Mouse (Mus musculus): ENCODE results near the gene Gm3045. TPM values are rescaled to one million over a fixed set of nuclear protein-coding genes. Genes with fewer than 3 reads are reported as not detected.
A peak's percentile ranks its signal among the peaks of the same experiment; 100 is the strongest.

Gm3045 gene
- polyA plus RNA-seq, 1 experiment from 2014 or later = not detected

DNA sequence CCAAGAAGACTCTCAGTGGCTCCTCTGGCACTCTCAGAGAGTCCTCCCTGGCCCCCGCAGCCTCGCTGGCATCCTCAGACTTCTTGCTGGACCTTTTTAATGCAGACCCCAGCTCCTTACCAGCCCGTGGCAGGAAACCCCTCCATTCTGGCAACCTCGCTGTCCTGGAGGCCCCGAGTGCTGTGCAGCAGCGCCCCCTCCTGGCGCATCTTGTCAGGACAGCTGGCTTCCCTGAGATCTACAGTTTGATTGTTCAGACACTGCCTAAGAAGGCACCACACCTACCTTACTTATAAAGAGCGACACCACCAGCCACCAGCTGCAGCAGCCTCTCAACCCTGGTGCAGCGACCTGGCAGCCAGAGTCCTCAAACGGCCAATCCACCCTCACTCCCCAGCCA is 7.1 kb downstream of the Gm3045 start:
- no peak for ATAC-seq
- Histone ChIP-seq H3K27ac (ENCODE audit: low read length) (no peak overlapping the region), H3K36me3 (ENCODE audit: control insufficient read depth, insufficient read depth, low read length) (no peaks in the 10 kb centered on the region), H3K9me3 (replicated peaks; ENCODE audit: control insufficient read depth, low read length, poor library complexity, severe bottlenecking) (no peaks in the 10 kb centered on the region), H3K4me2 (ENCODE audit: low read length) (no peak overlapping the region), H3K4me1 (ENCODE audit: control insufficient read depth, insufficient read depth, low read length) (peaks cover 6% of the 10 kb centered on the region), H3K27me3 (ENCODE audit: control insufficient read depth, insufficient read depth, low read depth, low read length) (peaks cover 22% of the 10 kb centered on the region), H3K4me3 (ENCODE audit: low read depth, low read length) (no peak overlapping the region), H3K9ac (ENCODE audit: low read depth, low read length) (no peak overlapping the region)
- 6% methylated on average over 10 of the region's 10 CpGs for WGBS

DNA sequence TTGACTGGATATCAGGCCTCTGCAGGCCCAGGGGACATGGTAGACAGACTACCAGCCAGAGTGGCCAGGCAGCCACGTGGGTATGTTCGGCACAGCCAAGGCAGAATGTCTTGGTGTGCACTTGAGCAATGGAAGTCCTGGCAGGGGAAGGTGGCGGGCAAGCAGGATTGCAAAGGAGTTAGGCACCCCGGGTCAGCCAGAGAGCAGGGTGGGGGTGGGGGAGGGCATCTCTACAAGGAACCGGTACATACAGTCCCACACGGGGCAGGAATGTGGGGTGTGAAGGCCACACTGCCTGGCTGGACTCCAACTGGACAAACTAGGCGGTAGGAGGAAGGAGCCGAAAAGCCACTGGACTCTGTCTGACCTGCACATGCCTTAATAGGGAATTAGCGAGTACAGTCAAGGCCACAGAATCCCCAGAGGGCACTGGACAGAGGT is 7.9 kb downstream of the Gm3045 start:
- no peak for ATAC-seq
- 81% methylated on average over 9 of the region's 9 CpGs for WGBS
- Histone ChIP-seq H3K9ac (ENCODE audit: low read depth, low read length) (no peak overlapping the region), H3K36me3 (ENCODE audit: control insufficient read depth, insufficient read depth, low read length) (no peaks in the 10 kb centered on the region), H3K27ac (ENCODE audit: low read length) (no peak overlapping the region), H3K4me2 (ENCODE audit: low read length) (no peak overlapping the region), H3K9me3 (replicated peaks; ENCODE audit: control insufficient read depth, low read length, poor library complexity, severe bottlenecking) (no peaks in the 10 kb centered on the region), H3K4me1 (ENCODE audit: control insufficient read depth, insufficient read depth, low read length) (peaks cover 8% of the 10 kb centered on the region), H3K4me3 (ENCODE audit: low read depth, low read length) (no peak overlapping the region), H3K27me3 (ENCODE audit: control insufficient read depth, insufficient read depth, low read depth, low read length) (peaks cover 31% of the 10 kb centered on the region)

DNA sequence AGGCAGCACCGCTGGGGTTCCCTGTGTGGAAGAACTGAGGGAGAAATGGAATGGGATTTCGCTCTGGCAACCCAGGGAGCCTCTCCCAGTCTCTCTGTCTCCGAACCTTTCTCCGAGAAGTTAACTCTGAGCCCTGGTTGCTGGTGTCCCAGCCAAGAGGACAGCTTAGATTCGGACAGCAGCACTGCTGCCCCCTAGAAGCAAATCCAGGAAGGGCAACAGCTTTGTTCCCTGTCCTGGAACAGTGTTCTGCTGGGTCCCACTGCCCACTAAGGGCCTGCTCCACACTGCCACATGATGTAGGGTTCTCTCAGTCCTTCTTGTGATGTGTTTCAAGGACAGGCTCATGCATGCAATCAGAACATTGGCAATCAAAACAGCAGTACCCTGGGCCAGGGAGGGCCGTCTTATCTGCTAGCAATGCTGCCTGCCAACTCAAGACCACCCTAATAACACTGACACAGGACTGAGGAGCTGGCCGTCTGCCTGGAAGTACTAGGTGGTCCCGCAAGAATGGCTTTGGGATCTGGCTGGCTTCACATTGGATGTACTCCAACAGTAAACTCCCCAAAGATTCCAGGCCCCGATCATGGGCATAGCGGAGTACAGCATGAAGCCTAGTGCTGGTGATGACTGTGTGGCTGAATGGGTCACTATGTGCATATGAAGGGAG is 9.4 kb downstream of the Gm3045 start:
- Histone ChIP-seq H3K4me1 (ENCODE audit: control insufficient read depth, insufficient read depth, low read length) (peaks cover 8% of the 10 kb centered on the region), H3K36me3 (ENCODE audit: control insufficient read depth, insufficient read depth, low read length) (no peaks in the 10 kb centered on the region), H3K27me3 (ENCODE audit: control insufficient read depth, insufficient read depth, low read depth, low read length) (peaks cover 44% of the 10 kb centered on the region), H3K4me2 (ENCODE audit: low read length) (no peak overlapping the region), H3K27ac (ENCODE audit: low read length) (no peak overlapping the region), H3K9me3 (replicated peaks; ENCODE audit: control insufficient read depth, low read length, poor library complexity, severe bottlenecking) (no peaks in the 10 kb centered on the region), H3K9ac (ENCODE audit: low read depth, low read length) (no peak overlapping the region), H3K4me3 (ENCODE audit: low read depth, low read length) (no peak overlapping the region)
- ATAC-seq = no peak
- WGBS = 62% methylated on average over 10 of the region's 10 CpGs

DNA sequence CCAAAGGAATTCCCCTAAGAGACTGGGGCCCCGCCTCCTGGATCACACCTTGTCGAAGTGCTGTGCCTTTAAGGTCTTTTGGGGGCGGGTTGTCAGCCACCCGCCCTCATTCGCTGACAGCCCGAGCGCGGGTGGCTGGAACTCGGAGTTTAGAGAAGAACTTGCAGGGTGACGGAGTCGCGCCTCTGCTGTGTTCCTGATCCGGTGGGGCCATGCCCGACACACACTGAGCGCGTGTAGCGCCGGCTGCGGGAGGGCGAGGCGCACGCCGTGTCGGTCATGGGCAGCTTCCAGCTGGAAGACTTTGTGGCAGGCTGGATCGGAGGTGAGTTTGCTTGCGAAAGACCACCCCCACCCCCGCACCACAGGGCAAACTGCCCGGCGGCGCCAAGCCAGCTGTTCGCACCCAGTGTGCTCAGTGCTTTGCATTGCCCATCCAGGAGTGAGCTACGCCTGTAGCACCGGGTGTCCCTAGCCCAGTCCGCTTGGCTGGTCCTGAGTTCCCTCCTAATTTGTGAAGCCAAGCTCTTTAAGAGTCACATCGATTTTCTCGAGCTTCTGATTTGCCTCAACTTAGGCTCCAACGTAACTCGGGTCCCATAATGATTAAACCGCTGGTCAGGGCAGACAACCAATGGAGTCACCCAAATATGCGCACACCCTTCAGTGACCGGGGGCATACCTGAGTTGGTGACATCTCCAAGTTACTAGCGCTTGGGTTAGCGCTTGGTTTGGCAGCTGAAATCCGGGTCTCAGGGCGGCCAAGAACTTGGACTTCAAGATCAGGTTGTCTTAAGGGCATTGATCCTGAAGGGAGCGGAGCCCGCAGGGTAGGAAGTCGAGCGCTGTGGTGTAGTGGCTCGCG is 12.0 kb downstream of the Gm3045 start, which contains the start of gene Slc25a48:
Gene Slc25a48 (plus strand): TSS at position 145 of the 865 bp plus-strand sequence.
- Histone ChIP-seq H3K4me3 (ENCODE audit: low read depth, low read length) (peak within 1 kb of the TSS; percentile 35), H3K27ac (ENCODE audit: low read length) (no peak within 1 kb of the TSS), H3K9ac (ENCODE audit: low read depth, low read length) (0 out of 2 replicates have a peak within 1 kb of the TSS, but pooled peaks have one; percentile 38), H3K27me3 (ENCODE audit: control insufficient read depth, insufficient read depth, low read depth, low read length) (peaks cover 47% of the 10 kb centered on the region), H3K4me1 (ENCODE audit: control insufficient read depth, insufficient read depth, low read length) (peaks cover 8% of the 10 kb centered on the region; the same call in 1 of the 2 replicates), H3K36me3 (ENCODE audit: control insufficient read depth, insufficient read depth, low read length) (no peaks in the 10 kb centered on the region), H3K4me2 (ENCODE audit: low read length) (peak within 1 kb of the TSS; percentile 66), H3K9me3 (replicated peaks; ENCODE audit: control insufficient read depth, low read length, poor library complexity, severe bottlenecking) (no peaks in the 10 kb centered on the region)
- 5% methylated on average over 51 of the region's 51 CpGs for WGBS
- no peak for ATAC-seq

DNA sequence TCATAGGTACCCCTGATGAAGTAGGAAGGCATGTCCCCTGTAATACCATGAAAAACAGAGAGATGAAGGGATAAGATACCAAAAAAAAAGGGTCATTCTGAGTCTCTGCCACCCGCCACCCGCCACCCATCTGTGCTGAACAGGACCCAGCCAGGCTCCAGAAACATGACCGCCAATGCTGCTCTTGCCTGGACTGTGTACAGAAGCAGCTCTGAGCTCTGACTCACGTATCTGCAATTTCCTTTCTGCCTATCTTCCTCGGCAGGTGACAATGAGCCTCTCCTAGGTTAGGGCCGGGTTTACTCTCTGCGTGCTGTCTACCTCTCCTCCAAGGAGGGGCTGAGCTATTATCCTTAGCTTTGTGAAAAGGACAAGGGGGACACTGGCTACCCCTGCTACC is 17.0 kb downstream of the Gm3045 start:
- peaks cover 3% of the 10 kb centered on the region; the same call in 1 of the 2 replicates for H3K4me1 ChIP-seq (ENCODE audit: control insufficient read depth, insufficient read depth, low read length)
- no peak overlapping the region for H3K27ac ChIP-seq (ENCODE audit: low read length)
- H3K9me3 ChIP-seq (replicated peaks; ENCODE audit: control insufficient read depth, low read length, poor library complexity, severe bottlenecking) = no peaks in the 10 kb centered on the region
- H3K9ac ChIP-seq (ENCODE audit: low read depth, low read length) = no peak overlapping the region
- no peaks in the 10 kb centered on the region for H3K36me3 ChIP-seq (ENCODE audit: control insufficient read depth, insufficient read depth, low read length)
- H3K4me3 ChIP-seq (ENCODE audit: low read depth, low read length) = no peak overlapping the region
- H3K4me2 ChIP-seq (ENCODE audit: low read length) = no peak overlapping the region
- ATAC-seq = no peak
- WGBS = 80% methylated on average over 7 of the region's 7 CpGs
- H3K27me3 ChIP-seq (ENCODE audit: control insufficient read depth, insufficient read depth, low read depth, low read length) = peaks cover 25% of the 10 kb centered on the region

DNA sequence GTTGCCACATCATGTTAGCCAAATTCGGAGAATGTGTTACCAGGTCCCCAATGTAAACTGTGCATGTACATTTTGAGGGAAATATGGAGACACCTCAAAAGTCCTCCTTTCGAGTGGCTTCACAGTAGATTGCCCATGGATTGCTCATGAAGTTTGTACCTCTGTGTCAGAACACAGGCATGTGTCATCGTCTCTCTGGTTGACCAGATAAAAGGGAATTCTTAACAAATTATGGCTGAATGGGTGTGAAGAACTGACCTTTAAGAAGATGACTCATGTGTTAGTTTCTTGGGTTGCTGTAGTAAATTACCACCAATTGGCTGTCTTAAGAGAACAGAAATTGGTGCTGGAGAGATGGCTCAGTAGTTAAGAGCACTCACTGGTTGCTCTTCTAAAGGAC is 17.7 kb downstream of the Gm3045 start:
- no peak for ATAC-seq
- 91% methylated on average over 3 of the region's 3 CpGs for WGBS
- Histone ChIP-seq H3K27me3 (ENCODE audit: control insufficient read depth, insufficient read depth, low read depth, low read length) (peaks cover 18% of the 10 kb centered on the region), H3K36me3 (ENCODE audit: control insufficient read depth, insufficient read depth, low read length) (no peaks in the 10 kb centered on the region), H3K4me2 (ENCODE audit: low read length) (no peak overlapping the region), H3K4me1 (ENCODE audit: control insufficient read depth, insufficient read depth, low read length) (no peaks in the 10 kb centered on the region), H3K9ac (ENCODE audit: low read depth, low read length) (no peak overlapping the region), H3K4me3 (ENCODE audit: low read depth, low read length) (no peak overlapping the region), H3K9me3 (replicated peaks; ENCODE audit: control insufficient read depth, low read length, poor library complexity, severe bottlenecking) (no peaks in the 10 kb centered on the region), H3K27ac (ENCODE audit: low read length) (no peak overlapping the region)

DNA sequence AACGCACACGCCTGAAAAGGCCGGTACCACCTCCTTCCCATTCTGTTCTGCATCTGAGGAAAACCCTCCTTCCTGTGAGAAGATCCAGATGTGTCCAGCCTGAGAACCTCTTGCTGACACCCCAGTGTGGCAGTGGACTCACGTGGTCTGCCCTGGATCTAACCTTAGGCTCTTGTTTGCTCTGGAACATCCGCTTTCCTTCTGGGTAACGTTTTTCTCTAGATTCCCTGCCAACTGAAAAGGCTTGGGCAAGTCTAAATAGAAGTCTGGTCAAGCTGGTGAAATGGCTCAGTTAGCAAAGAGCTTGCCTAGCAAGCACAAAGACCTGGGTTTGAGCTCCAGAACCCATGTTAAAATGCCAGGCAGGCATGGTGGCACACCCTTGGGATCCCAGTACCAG is 18.6 kb downstream of the Gm3045 start:
- WGBS = 89% methylated on average over 6 of the region's 6 CpGs
- ATAC-seq = no peak
- Histone ChIP-seq H3K36me3 (ENCODE audit: control insufficient read depth, insufficient read depth, low read length) (no peaks in the 10 kb centered on the region), H3K27me3 (ENCODE audit: control insufficient read depth, insufficient read depth, low read depth, low read length) (peaks cover 10% of the 10 kb centered on the region), H3K9me3 (replicated peaks; ENCODE audit: control insufficient read depth, low read length, poor library complexity, severe bottlenecking) (no peaks in the 10 kb centered on the region), H3K27ac (ENCODE audit: low read length) (no peak overlapping the region), H3K4me2 (ENCODE audit: low read length) (no peak overlapping the region), H3K4me1 (ENCODE audit: control insufficient read depth, insufficient read depth, low read length) (peaks cover 3% of the 10 kb centered on the region; the same call in 1 of the 2 replicates), H3K9ac (ENCODE audit: low read depth, low read length) (no peak overlapping the region), H3K4me3 (ENCODE audit: low read depth, low read length) (no peak overlapping the region)

DNA sequence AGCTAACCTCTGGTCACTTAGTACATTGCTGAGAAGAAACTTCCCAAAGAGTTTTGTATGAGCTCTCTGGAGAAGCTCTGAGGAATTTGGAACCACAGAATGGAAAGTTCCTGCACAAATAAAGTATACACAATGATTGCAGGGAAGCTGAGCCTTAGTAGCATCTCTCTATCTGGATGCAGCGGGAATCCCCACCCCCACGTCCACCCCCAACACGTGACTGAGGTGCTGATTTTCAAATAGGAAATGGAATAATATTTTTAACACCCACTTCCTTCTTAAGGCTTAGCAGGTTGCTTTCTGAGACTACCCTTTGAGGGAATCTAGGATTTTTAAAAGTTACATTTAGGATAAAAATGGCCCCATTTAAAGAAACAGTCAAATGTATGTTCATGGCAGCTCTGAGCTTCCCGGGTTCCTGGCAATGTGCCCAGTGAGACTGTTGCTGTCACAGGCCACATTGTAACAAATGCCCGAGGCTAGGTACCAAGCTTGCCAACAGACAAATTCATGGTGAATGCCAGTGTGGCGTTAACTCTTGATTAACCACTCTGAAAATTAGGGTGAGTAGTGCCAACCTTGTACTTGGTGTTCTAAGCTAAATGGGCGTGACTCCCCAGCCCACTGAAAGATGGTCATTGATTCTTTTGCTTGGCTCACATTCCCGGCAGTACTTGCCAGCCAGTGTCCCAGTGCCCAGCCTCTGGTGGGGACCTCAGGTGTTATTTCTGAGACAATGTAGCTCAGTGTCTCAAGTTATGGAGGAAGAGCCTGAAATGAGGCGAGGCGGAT is 23.0 kb downstream of the Gm3045 start:
- 56% methylated on average over 10 of the region's 10 CpGs for WGBS
- H3K4me1 ChIP-seq (ENCODE audit: control insufficient read depth, insufficient read depth, low read length) = peaks cover 3% of the 10 kb centered on the region; the same call in 1 of the 2 replicates
- no peak for ATAC-seq

More for the DNA sequence above, 23.0 kb downstream of the Gm3045 start:
- no peak overlapping the region for H3K4me3 ChIP-seq (ENCODE audit: low read depth, low read length)
- no peaks in the 10 kb centered on the region for H3K27me3 ChIP-seq (ENCODE audit: control insufficient read depth, insufficient read depth, low read depth, low read length)
- H3K36me3 ChIP-seq (ENCODE audit: control insufficient read depth, insufficient read depth, low read length) = no peaks in the 10 kb centered on the region
- no peaks in the 10 kb centered on the region for H3K9me3 ChIP-seq (replicated peaks; ENCODE audit: control insufficient read depth, low read length, poor library complexity, severe bottlenecking)
- H3K27ac ChIP-seq (ENCODE audit: low read length) = no peak overlapping the region
- H3K4me2 ChIP-seq (ENCODE audit: low read length) = no peak overlapping the region
- no peak overlapping the region for H3K9ac ChIP-seq (ENCODE audit: low read depth, low read length)

Measured in midbrain, embryonic 16.5 days (tissue).